ENCODE assay signal across 8 mouse cellular contexts in genomic region chr14:23400777-23401469, GRCm38 (mm10).
DNase-seq lines count a peak whose midpoint lies in the region; ATAC-seq and TF ChIP-seq lines count a peak whose summit lies in the region.

No protein-coding gene starts in this region.

- H3K27me3 ChIP-seq in limb, embryonic 14.5 days (ENCODE audit: control insufficient read depth, insufficient read depth, low read length), result no peaks in the 10 kb centered on the region
- peaks cover 13% of the 10 kb centered on the region; the same call in 1 of the 2 replicates for H3K27me3 ChIP-seq in neural tube, embryonic 13.5 days

- H3K4me3 ChIP-seq in ES-E14 (ENCODE audit: insufficient read depth in 1 of 2, low read depth in 1 of 2, low read length in 2 of 2, poor library complexity in 1 of 2, severe bottlenecking in 1 of 2), result no peak overlapping the region
- H3K4me3 ChIP-seq in limb, embryonic 14.5 days (replicated peaks; ENCODE audit: low read length), result no peak overlapping the region
- no peak overlapping the region for H3K4me3 ChIP-seq in neural tube, embryonic 13.5 days

- no peaks in the 10 kb centered on the region for H3K36me3 ChIP-seq in ES-E14 (ENCODE audit: control insufficient read depth, insufficient read depth, low read length, poor library complexity, severe bottlenecking)
- H3K36me3 ChIP-seq in limb, embryonic 14.5 days (ENCODE audit: control insufficient read depth, insufficient read depth, low read length), result no peaks in the 10 kb centered on the region
- no peaks in the 10 kb centered on the region for H3K36me3 ChIP-seq in neural tube, embryonic 13.5 days

- peak; percentile 89 for ATAC-seq in limb, embryonic 14.5 days (ENCODE audit: low FRiP score, low read depth)
- peak; percentile 77 for ATAC-seq in neural tube, embryonic 13.5 days (ENCODE audit: low read depth)
- ATAC-seq in monocyte, adult 5-6 weeks (replicated peaks; ENCODE audit: insufficient number of reproducible peaks, low FRiP score, low TSS enrichment, poor library complexity, severe bottlenecking), result no peak

- DNase-seq in 3T3-L1 (ENCODE audit: low read depth, low spot score) (peak; percentile 88), ES-E14 (ENCODE audit: low read depth, low spot score) (peak; percentile 75)
- DNase-seq in cerebellum, postnatal 25 days, result peak; percentile 29 to 61
- peak; percentile 18 for DNase-seq in gastrocnemius, postnatal 10 days
- DNase-seq in kidney, adult 9 months, result peak; percentile 63
- peak; percentile 91 for DNase-seq in limb, embryonic 14.5 days (ENCODE audit: low spot score)

- no peak overlapping the region for H3K4me2 ChIP-seq in limb, embryonic 14.5 days (replicated peaks; ENCODE audit: low read depth, low read length, severe bottlenecking)
- H3K4me2 ChIP-seq in neural tube, embryonic 13.5 days, result no peak overlapping the region

- 9% methylated on average over 6 of the region's 6 CpGs for WGBS in limb, embryonic 14.5 days
- 16% methylated on average over 6 of the region's 6 CpGs for WGBS in neural tube, embryonic 13.5 days

- H3K4me1 ChIP-seq in ES-E14 (ENCODE audit: control insufficient read depth in 2 of 2, insufficient read depth in 2 of 2, low read length in 2 of 2, poor library complexity in 1 of 2), result peaks cover 2 to 5% of the 10 kb centered on the region in 2 experiments; a peak in 3 of 4 replicates
- peaks cover 4% of the 10 kb centered on the region; the same call in 1 of the 2 replicates for H3K4me1 ChIP-seq in limb, embryonic 14.5 days (ENCODE audit: control insufficient read depth, insufficient read depth, low read length)
- 0 out of 2 replicates have a peak, but pooled peaks cover 3% of the 10 kb centered on the region for H3K4me1 ChIP-seq in neural tube, embryonic 13.5 days (replicated peaks)

- in situ Hi-C loops in ES-E14 (cut with MboI; ENCODE audit: low sequenced_read_pairs in 2 of 2, unreplicated experiment in 2 of 2), result loop anchor here in 1 of 2 experiments (25.0 kb wide), 1 partner anchor 1414 kb away; the partner anchor contains the start of gene Zfp503

- no peak overlapping the region for H3K9ac ChIP-seq in ES-E14 (ENCODE audit: insufficient read depth, low read depth, low read length, poor library complexity, severe bottlenecking)
- H3K9ac ChIP-seq in limb, embryonic 14.5 days (ENCODE audit: low read depth, low read length, severe bottlenecking), result no peak overlapping the region
- H3K9ac ChIP-seq in neural tube, embryonic 13.5 days, result no peak overlapping the region

- H3K27ac ChIP-seq in ES-E14 (ENCODE audit: insufficient read depth, low read depth, low read length, poor library complexity, severe bottlenecking), result no peak overlapping the region
- 0 out of 2 replicates have a peak overlapping the region, but pooled peaks have one; percentile 52 for H3K27ac ChIP-seq in limb, embryonic 14.5 days (replicated peaks; ENCODE audit: low read depth, low read length)
- H3K27ac ChIP-seq in neural tube, embryonic 13.5 days (replicated peaks), result no peak overlapping the region

- no peak for TF ChIP-seq POLR2A in limb, embryonic 14.5 days (IDR thresholded peaks at IDR 0.05; ENCODE audit: borderline replicate concordance, extremely low read depth, insufficient read depth, insufficient read length)

- no peaks in the 10 kb centered on the region for H3K9me3 ChIP-seq in ES-E14 (ENCODE audit: control insufficient read depth, insufficient read depth, low read depth, low read length)
- no peaks in the 10 kb centered on the region for H3K9me3 ChIP-seq in limb, embryonic 14.5 days (ENCODE audit: control insufficient read depth, low read length)
- H3K9me3 ChIP-seq in neural tube, embryonic 13.5 days, result no peaks in the 10 kb centered on the region

TF ChIP-seq in ES-E14, 5 proteins besides CTCF, POLR2A, EP300 and RAD21:
- TF ChIP-seq HCFC1 (IDR thresholded peaks at IDR 0.05; ENCODE audit: borderline replicate concordance, insufficient read depth, low read length) (no peak), CHD2 (IDR thresholded peaks at IDR 0.05; ENCODE audit: low read depth, low read length) (no peak), ZNF384 (IDR thresholded peaks at IDR 0.05; ENCODE audit: low read depth, low read length) (no peak), MAFK (IDR thresholded peaks at IDR 0.05; ENCODE audit: insufficient read depth, low read depth, low read length) (no peak), ZC3H11A (IDR thresholded peaks at IDR 0.05; ENCODE audit: borderline replicate concordance, low read depth, low read length) (peak; percentile 76; the same call in 1 of the 2 replicates)
TF ChIP-seq in ES-E14: peak in this region for 1.

Comparison
In these comparisons a context has a peak if more than half of its experiments do, and no peak if none do; other contexts are left out.
1. DNase-seq: peak in every context shown above with its lines; median percentile 91 in limb, embryonic 14.5 days; 88 in 3T3-L1; 75 in ES-E14; 63 in kidney, adult 9 months; 45 in cerebellum, postnatal 25 days; 18 in gastrocnemius, postnatal 10 days.